Mouse (Mus musculus) granulocyte monocyte progenitor cell, adult 5-6 weeks (primary cell): ENCODE data around the gene Hoxc10. TPM values are rescaled to one million over a fixed set of nuclear protein-coding genes. Genes with fewer than 3 reads are reported as not detected.

Source experiments
- ATAC-seq: replicated peaks from 2 replicates; pipeline ENCODE4 v1.8.0; 2016; ENCODE audit warnings: mild to moderate bottlenecking, moderate TSS enrichment, inconsistent platforms; ENCODE audit not compliant: poor library complexity, severe bottlenecking
- total RNA-seq, 2 experiments: library from RNA; stranded (forward) in 1 of 2; stranded (reverse) in 1 of 2; fragments of 200-712, 200-1000 nt in 1 of 2; fragments of >200 nt in 1 of 2; fragmentation: Nextera tagmentation in 1 of 2; gene quantifications; 2 replicates each; pipeline ENCODE4 v1.2.3; 2014 to 2017

Gene Hoxc10
- total RNA-seq, 2 experiments from 2014 or later, result not detected

DNA sequence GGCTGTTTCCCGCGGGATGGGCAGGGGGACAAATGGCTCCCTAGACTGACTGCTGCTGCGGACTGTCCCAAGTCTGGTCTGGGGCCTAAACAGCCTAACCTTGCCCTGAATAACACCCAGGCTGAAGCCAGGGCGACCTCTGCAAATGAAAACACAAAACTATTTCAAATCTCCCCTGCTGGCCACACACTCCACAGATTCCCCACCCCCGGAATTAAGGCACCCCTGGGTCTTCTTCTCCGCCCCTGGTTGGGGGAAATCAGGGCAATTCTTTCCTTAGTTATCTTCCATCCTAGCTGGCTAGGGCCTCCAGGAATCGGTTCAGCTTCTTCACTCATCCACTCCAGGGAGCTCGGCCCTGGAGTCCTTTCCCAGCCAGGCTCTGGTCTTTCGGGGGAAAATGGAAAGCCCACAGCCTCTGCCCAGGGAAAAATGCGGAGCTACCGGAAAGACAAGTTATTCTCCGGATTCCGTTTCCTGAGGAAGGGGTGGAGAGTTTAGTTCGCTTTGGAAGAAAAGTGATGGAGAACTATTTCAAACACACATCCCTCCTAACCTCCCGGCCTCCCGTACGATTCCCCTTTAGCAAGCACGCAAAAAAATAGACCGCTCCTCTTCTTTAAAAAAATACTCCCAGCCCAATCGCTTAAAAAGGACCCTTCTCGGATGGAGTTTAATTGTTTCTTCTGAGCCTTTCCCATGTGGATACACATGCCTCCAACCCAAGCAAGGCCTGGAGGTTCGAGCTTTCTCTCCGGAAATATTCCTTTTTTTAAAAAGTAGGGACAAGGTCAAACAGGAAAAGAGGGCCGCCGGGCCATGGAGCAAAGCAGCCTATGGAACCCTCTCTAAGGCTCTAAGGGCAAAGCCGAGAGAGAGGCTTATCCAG, 1.3 kb upstream of the Hoxc10 start:
- ATAC-seq, result no peak

- ATAC-seq, result peak; percentile 76
Observed at GRCm38 (mm10) chr15:102965892-102966775, 462 bp upstream of the Hoxc10 start.

GRCm38 (mm10) chr15:102967312-102967510, 615 bp downstream of the Hoxc10 start, which contains the start of gene Hoxc5:
TSS of gene Hoxc5 (plus strand) at chr15:102967443.
- no peak for ATAC-seq

DNA sequence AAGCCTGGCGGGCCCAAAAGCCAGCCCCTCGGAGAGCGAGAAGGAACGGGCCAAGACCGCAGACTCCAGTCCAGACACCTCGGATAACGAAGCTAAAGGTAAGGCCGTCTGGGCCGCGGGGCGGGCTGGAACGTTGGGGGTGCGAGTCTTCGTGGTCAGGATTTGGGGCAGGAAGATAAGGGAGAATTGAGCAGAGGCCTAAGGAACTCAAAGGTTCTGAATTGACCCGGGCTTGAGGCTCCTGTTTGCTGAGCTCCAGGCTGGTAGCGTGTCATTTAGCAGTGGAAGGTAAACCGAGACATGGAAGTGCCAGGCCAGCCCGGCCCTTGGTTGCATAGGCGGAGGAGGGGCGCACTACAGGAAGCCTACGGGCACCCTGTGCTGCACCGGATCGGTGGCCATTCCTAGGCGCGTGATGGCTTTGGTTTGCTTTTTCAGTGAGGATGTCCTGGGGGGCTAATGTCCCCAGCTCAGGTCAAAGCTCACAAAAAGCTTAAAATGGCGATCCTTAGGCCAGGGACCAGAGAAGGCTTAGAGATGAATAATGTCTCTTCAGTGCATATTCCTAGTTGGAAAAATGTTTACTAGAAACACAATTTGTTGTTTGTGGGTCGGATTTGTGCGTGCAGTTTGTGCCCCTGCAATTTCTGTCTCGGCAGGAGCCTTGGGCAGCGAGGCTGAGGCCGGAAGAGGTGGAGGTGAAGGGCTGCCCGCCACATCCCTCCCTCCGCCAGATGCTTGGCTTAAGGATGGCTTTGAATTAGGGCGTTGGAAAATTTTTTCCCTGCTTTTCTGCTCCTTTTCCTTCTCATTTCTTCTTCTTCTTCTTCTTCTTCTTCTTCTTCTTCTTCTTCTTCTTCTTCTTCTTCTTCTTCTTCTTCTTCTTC, 1.2 kb downstream of the Hoxc10 start:
- no peak for ATAC-seq

DNA sequence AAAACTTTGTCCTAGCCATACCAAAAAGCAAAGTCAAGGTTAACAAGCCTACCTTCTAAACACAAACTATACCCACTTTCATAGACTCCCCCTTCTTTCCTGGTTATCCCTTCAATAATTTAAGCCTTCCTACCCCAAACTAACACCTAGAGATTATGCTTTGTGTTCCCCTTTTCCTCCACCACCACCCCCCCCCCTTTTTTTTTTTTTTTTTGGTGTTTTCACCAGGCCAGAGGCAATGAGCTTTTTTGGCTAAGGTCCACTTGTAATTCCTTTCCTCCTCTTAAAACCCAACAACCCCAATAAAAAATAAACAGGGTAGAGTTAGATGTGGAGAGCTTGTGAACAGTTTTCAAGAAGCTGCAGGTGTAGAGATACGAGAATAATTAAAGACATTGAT, 2.7 kb downstream of the Hoxc10 start:
- ATAC-seq, result no peak

GRCm38 (mm10) chr15:102970740-102971139, 4.1 kb downstream of the Hoxc10 start:
- no peak for ATAC-seq

GRCm38 (mm10) chr15:102972254-102972653, 5.7 kb downstream of the Hoxc10 start:
- ATAC-seq, result no peak

DNA sequence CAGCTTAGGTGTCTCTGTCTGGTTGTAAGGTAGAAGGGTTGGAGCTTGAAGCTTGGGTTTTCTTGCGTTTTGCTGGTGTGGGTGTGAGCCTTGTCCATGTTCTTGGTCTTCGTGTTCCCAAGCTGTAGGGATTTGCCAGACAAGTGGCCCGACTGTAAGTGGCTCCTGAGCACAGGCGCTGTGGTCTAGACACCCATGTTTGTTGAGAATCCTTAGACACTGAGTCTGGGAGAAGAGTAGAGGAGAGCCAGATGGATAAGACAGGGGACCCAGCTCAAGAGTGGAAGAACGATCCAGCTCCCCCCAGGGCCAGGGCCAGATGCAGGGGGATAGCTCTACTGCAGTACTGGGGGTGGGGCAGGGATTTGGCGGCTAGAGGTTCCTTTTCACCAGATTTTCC, 6.2 kb downstream of the Hoxc10 start:
- no peak for ATAC-seq

- no peak for ATAC-seq
Observed at GRCm38 (mm10) chr15:102975034-102975433, 8.4 kb downstream of the Hoxc10 start.

DNA sequence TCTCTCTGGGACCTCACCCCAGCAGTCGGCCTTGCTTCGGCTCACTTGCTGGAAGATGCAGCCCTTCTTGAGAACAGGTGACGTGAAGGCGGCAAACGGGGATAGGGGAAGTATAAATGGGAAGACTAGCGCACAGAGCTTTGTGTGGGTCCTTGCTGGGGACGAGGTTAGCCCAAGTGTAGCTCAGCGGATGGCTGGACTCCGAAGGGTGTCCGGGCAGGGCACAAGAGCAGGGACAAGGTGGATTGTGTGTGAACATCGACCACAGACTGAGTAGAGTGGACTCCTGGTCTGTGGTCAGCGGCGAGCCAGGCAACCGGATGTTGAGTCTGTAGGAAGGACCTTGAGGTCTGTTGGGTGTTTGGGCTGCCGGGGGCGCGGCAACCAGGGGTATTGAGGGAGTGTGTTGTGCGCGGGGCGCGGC, 9.1 kb downstream of the Hoxc10 start:
- peak; percentile 11; the same call in 1 of the 2 replicates for ATAC-seq

- no peak for ATAC-seq
Observed at GRCm38 (mm10) chr15:102976171-102976570, 9.6 kb downstream of the Hoxc10 start, which contains the start of gene Hoxc9. TSS of gene Hoxc9 (plus strand) at chr15:102976439.

DNA sequence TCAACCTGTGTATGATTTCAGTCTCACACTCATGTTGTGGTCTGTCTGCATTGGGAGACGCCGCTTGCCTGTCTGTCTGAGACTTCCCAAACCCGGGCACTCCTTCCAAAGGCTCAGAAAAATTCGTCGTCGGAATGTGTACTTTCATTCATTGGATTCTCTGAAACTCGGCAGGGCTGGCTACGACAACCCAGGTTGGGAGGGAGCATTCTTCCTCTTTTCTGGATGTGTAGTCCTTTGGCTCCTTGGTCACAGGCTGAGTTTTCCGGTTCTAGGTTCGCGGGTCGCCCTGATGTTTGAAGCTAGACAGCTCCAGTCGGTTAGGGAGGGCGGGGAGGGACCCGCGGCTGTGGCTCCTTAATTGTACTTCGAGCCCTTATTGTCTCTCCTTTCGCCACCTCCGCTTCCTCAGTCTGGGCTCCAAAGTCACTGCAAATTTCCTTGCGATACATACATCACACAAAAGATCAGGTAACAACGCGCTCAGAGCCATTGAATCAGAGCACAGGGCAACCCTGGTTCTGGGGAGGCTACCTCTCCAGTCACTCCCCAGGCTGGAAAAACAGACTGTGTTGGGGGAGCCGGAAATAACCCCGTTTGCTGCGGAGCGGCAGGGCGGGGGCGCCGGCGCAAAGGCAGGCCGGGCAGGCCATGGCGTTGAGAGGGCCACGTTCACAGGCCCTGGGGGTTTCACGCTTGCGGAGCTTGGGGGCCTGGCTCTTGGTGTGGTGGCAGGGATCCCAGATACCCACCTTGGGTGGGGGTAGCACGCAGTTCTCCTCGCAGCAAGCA, 10.2 kb downstream of the Hoxc10 start:
- ATAC-seq, result peak; percentile 23; the same call in 1 of the 2 replicates

DNA sequence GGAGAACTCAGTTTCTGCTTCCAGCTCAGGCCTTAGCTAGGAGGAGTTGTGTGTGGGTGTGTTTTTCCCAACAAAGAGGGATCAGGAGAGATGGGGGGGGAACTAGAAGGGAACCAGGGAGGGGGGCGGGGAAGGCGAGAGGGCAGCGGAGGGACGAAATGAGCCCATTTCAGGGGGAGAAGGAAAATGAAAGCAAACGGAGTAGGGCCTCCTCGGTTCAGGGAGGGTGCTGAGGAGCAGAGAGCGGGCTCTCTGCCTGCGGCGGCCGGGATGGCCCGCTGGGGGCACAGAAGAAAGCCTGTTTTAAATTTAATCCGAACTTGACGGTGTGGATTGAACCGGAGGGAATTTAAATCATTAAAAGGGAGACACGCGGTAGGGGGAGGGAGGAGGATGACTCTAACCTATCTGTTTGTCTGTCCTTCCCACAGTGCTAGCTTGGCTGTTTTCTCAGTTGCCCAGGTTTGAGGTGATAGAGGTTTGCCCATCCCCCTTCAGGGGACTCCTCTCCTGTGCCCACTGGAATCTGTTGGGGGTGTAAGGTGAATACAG, 10.9 kb downstream of the Hoxc10 start:
- ATAC-seq, result no peak

DNA sequence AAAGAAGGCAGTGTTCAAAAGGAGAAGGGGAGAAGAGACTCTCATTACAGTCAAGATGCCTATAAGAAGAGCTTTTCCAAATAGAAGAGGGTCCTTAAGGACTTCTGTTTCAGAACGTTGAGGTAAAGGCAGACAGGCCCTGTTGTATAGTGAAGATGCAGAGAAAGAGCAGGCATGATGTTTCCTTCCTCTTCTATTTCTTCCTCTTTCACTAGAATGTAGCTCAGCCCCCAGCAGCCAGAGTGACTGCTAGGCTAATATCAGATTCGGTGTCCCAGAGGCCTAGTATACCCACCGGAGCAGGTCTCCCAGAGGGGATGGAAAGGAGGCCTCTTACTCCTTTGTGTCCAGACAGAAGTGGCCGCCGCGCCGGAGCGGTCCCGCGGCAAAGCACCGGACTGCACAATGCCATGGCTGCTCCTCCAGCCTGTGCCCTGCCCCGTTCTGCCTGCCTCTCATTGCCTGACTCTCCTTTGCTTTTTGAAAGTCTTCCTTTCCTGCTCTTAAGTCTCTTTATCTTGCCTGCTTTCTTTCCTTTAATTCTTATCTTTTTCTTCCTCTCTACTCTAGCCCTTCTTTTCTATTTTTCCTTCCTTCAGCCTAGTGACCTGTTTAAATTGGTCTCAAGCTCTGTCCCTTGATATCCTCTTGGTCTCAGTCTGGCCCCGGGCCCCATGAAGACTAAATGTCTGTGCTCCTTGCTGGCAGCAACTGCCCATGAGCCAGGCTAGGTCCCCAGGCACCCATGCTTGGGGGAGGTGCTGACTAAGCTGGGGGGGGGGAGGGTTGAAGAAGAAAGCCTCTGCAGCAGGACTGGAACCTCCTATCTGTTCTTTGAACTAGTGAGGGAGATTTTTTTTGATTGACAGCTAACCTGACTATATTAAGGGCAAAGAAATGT, 12.3 kb downstream of the Hoxc10 start:
- peak; percentile 36; the same call in 1 of the 2 replicates for ATAC-seq

GRCm38 (mm10) chr15:102979936-102980335, 13.3 kb downstream of the Hoxc10 start:
- no peak for ATAC-seq

DNA sequence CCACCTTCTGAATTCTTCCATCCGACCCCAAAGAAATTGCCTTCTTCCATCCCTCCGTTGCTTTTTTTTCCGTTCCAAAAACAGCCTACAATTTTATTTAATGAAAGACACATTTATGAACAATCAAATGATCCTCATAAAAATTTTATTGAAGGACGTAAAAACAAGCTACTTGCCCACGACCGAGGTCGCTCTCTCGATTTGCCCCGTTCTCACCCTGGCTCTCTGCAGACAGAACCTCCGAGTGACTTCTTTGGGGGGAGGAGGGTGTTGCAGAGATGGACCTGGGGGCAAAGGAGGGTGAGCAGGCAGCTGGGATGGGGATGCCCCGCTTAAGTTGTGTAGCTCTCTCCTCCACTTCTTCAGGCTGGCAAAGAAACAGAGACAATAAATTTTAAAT, 13.8 kb downstream of the Hoxc10 start:
- ATAC-seq, result no peak

GRCm38 (mm10) chr15:102980912-102981311, 14.3 kb downstream of the Hoxc10 start:
- ATAC-seq, result no peak
